Mouse (Mus musculus): ENCODE data around the gene Nlrp6.

DNA sequence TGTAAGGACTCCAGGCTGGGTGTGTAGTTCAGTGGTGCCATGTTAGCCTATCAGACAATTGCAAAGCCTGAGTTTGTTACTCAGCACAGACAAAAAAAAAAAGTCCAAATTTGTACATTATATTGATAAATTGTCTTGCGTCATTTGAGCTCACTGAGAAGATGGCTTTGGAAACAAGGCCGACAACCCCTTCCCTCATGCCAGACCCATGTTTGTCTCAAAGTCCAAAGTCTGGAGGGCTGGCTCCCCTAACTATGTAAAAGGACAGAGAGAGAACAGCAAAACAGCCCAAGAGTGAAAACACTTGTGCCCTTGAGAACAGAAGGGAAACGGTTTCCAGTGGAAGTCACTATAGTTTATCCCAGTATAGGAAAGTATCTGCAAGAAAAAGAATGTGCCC is 40.3 kb upstream of the Nlrp6 start:
- TF ChIP-seq CTCF (IDR thresholded peaks at IDR 0.05; ENCODE audit: control insufficient read depth, insufficient read depth, insufficient replicate concordance, low read depth, low read length) (no peak), POLR2A (IDR thresholded peaks at IDR 0.05; ENCODE audit: control insufficient read depth, low read depth, low read length) (no peak)

All from testis, adult 2 months (tissue).